Mouse (Mus musculus) liver, embryonic 14.5 days (tissue): ENCODE data around the gene Sh3rf1.
"Not testable (repeated sequence)": the region's sequence is repeated elsewhere in the genome, so short reads cannot be mapped to it uniquely, and the experiment has no call there.

Source experiments
- CTCF ChIP-seq: IDR thresholded peaks from 2 replicates; pipeline ENCODE4 v1.5.1; 2016; ENCODE audit warnings: antibody characterized with exemption, low read depth, control low read depth
- EP300 ChIP-seq: IDR thresholded peaks from 2 replicates; pipeline ENCODE4 v1.6.1; 2016; ENCODE audit warnings: antibody characterized with exemption, low read depth

DNA sequence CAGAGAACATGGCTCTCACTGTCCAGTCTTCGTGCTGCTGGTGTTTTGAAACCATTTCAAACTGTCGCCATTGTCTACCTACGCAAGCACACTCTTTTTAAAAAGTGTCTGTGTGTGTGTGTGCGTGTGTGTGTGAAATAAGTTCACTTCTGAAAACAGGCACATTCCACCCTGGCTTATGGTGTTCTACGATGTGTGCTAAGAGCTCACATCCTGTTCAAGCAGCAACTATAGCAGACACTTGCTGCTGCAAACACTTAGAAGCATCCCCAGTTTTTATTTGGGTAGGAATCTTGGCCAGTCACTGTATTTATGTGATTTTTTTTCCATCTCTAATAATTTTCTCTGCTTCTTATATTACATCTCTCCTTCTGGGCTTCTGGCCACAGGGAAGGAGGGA lies 186.0 kb downstream of the Sh3rf1 start:
- TF ChIP-seq CTCF, EP300: not testable (repeated sequence)
